Mouse (Mus musculus): ENCODE results near the gene Zdhhc8. TPM values are rescaled to one million over a fixed set of nuclear protein-coding genes. Genes with fewer than 3 reads are reported as not detected.
A peak's percentile ranks its signal among the peaks of the same experiment; 100 is the strongest.

Zdhhc8 gene
- polyA plus RNA-seq, 1 experiment from 2014 or later: 9.3 TPM

DNA sequence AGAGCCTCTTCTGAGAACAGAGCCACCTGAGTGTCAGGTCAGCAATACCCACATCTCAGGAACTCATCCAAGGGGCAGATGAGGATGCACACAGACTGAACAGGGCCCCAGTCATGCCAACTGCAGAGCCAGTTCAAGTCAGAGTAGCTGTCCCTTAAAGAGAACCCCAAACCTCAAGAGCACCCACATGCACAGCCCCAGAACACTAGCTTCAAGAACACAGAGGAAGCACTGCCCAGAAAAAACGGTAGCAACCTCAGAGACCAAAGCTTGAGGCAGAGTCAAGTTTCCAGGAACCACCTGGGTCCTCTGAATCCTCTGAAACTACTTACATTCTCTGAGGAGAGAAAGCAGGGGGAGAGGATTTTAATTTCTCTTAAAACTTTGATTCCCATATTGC lies 1.5 kb downstream of the Zdhhc8 start:
- Histone ChIP-seq H3K9me3 (ENCODE audit: control insufficient read depth, low read length) (no peaks in the 10 kb centered on the region), H3K4me3 (ENCODE audit: low read length) (no peak overlapping the region), H3K4me1 (replicated peaks; ENCODE audit: control insufficient read depth, insufficient read depth, low read length) (peaks cover 20% of the 10 kb centered on the region), H3K9ac (ENCODE audit: low read length) (peak overlapping the region; percentile 90; the same call in 1 of the 2 replicates), H3K27ac (ENCODE audit: low read length) (no peak overlapping the region), H3K4me2 (ENCODE audit: low read depth, low read length) (peak overlapping the region; percentile 87; the same call in 1 of the 2 replicates), H3K36me3 (ENCODE audit: control insufficient read depth, insufficient read depth, low read length) (peaks cover 9% of the 10 kb centered on the region), H3K27me3 (ENCODE audit: control insufficient read depth, insufficient read depth, low read depth, low read length) (no peaks in the 10 kb centered on the region)
- ATAC-seq (ENCODE audit: low read depth): no peak
- WGBS: 39% methylated on average over 1 of the region's 1 CpGs

DNA sequence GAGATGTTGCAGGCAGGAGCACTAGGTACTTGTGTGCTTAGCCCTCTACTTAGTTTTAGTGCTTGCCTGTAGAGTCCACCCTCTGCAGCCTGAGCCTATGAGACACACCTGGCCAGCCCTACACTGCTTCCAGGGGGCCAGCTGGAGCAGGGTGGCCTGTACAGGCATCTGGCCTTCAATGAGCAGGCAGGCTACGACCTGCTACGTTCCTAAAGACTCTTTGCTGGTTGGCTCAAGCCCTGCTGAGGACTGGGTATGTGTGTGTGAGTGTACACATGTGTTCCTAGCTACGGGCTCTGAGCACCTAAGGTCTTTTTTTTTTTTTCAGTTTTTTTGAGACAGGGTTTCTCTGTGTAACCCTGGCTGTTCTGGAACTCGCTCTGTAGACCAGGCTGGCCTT lies 3.5 kb downstream of the Zdhhc8 start:
- no peak overlapping the region for H3K9ac ChIP-seq (ENCODE audit: low read length)
- no peaks in the 10 kb centered on the region for H3K27me3 ChIP-seq (ENCODE audit: control insufficient read depth, insufficient read depth, low read depth, low read length)
- no peak overlapping the region for H3K4me2 ChIP-seq (ENCODE audit: low read depth, low read length)
- no peak overlapping the region for H3K27ac ChIP-seq (ENCODE audit: low read length)
- H3K4me3 ChIP-seq (ENCODE audit: low read length): no peak overlapping the region
- WGBS: 76% methylated on average over 4 of the region's 4 CpGs
- H3K36me3 ChIP-seq (ENCODE audit: control insufficient read depth, insufficient read depth, low read length): peaks cover 11% of the 10 kb centered on the region
- H3K9me3 ChIP-seq (ENCODE audit: control insufficient read depth, low read length): no peaks in the 10 kb centered on the region
- ATAC-seq (ENCODE audit: low read depth): no peak
- peaks cover 20% of the 10 kb centered on the region for H3K4me1 ChIP-seq (replicated peaks; ENCODE audit: control insufficient read depth, insufficient read depth, low read length)

DNA sequence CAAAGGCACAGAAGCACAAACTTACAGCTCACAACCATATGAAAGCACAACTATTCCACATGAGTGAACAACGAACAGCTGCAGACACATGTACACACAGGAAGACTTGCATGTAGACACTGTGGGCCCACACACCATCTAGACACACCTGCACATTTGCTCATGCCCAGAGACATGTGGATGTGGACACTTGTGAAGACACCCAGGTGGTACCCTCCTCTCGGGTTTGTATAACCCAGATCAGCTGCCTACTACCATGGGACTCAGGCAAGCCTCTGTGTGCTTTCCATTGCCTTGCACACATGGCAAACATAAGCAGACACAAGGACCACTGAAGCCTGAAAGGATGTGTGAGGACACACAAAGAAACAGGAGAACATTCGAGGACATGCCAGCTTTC lies 3.9 kb downstream of the Zdhhc8 start:
- ATAC-seq (ENCODE audit: low read depth): no peak
- Histone ChIP-seq H3K4me3 (ENCODE audit: low read length) (no peak overlapping the region), H3K9ac (ENCODE audit: low read length) (no peak overlapping the region), H3K4me2 (ENCODE audit: low read depth, low read length) (no peak overlapping the region), H3K4me1 (replicated peaks; ENCODE audit: control insufficient read depth, insufficient read depth, low read length) (peaks cover 19% of the 10 kb centered on the region), H3K27me3 (ENCODE audit: control insufficient read depth, insufficient read depth, low read depth, low read length) (no peaks in the 10 kb centered on the region), H3K36me3 (ENCODE audit: control insufficient read depth, insufficient read depth, low read length) (peaks cover 15% of the 10 kb centered on the region), H3K27ac (ENCODE audit: low read length) (no peak overlapping the region), H3K9me3 (ENCODE audit: control insufficient read depth, low read length) (no peaks in the 10 kb centered on the region)
- 77% methylated on average over 3 of the region's 3 CpGs for WGBS

DNA sequence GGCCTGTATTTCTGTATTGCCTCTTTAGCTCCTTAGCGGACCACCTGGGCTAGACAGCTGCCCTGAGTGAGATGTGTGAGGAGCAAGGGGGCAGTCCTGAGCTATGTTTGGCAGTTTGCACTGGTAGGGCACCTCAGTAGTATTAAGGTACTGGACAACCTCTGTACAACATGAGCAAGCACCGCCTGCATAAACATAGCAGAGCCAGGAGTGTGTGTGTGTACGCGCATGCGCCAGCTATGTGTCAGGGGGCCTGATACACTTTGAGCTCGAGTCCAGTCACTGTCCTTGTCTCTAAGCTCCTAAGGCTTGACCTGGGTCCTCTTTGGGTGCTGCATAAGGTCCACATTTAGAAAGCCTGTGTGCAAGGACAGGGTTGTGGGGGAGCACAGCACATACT lies 4.3 kb downstream of the Zdhhc8 start:
- Histone ChIP-seq H3K4me3 (ENCODE audit: low read length) (no peak overlapping the region), H3K4me1 (replicated peaks; ENCODE audit: control insufficient read depth, insufficient read depth, low read length) (peaks cover 16% of the 10 kb centered on the region), H3K27ac (ENCODE audit: low read length) (no peak overlapping the region), H3K36me3 (ENCODE audit: control insufficient read depth, insufficient read depth, low read length) (peaks cover 16% of the 10 kb centered on the region), H3K27me3 (ENCODE audit: control insufficient read depth, insufficient read depth, low read depth, low read length) (no peaks in the 10 kb centered on the region), H3K9ac (ENCODE audit: low read length) (no peak overlapping the region), H3K4me2 (ENCODE audit: low read depth, low read length) (no peak overlapping the region), H3K9me3 (ENCODE audit: control insufficient read depth, low read length) (no peaks in the 10 kb centered on the region)
- no peak for ATAC-seq (ENCODE audit: low read depth)
- WGBS: 75% methylated on average over 6 of the region's 6 CpGs

DNA sequence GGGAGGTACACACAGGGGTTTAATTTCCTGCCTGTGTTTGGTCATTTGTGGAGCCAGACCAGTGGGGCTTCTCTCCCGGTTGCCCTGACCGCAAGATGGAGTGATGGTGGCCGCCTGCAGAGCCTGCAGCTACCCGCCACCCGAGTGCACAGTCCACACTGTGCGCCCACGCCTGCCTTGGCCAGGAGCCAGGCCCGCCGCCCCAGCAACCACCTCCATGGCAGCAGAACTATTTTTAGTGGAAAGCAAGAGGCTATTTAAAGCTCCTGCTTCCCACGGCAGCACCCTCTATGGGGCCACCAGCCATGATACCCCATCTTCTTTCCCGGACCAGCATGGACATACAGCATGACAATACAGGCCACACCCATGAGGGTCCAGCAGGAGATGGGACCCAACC lies 5.3 kb downstream of the Zdhhc8 start:
- peaks cover 21% of the 10 kb centered on the region for H3K36me3 ChIP-seq (ENCODE audit: control insufficient read depth, insufficient read depth, low read length)
- H3K4me3 ChIP-seq (ENCODE audit: low read length): no peak overlapping the region
- 49% methylated on average over 11 of the region's 11 CpGs for WGBS
- H3K4me1 ChIP-seq (replicated peaks; ENCODE audit: control insufficient read depth, insufficient read depth, low read length): peaks cover 16% of the 10 kb centered on the region
- H3K4me2 ChIP-seq (ENCODE audit: low read depth, low read length): no peak overlapping the region
- no peak for ATAC-seq (ENCODE audit: low read depth)
- H3K9ac ChIP-seq (ENCODE audit: low read length): no peak overlapping the region
- no peak overlapping the region for H3K27ac ChIP-seq (ENCODE audit: low read length)
- no peaks in the 10 kb centered on the region for H3K27me3 ChIP-seq (ENCODE audit: control insufficient read depth, insufficient read depth, low read depth, low read length)
- no peaks in the 10 kb centered on the region for H3K9me3 ChIP-seq (ENCODE audit: control insufficient read depth, low read length)

DNA sequence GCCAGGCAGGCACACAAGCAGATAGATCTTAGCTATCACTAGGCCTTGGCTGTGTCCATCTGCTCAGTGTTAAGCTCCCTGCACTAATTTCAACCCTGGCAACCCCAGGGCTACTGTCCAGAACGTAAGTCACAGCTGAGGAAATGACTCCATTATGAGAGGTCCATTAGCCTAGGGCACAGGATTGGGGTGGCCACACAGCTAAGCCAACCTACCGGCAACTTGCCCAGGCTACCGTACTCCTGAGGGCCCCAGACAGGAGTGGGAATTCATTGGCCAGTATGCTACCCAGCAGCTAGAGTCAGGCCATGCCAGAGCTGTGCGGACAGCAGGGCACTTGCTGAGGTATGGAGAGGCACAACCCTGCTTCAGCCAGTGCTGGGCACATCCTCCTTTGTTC lies 6.1 kb downstream of the Zdhhc8 start:
- H3K9ac ChIP-seq (ENCODE audit: low read length): no peak overlapping the region
- no peak for ATAC-seq (ENCODE audit: low read depth)
- 86% methylated on average over 4 of the region's 4 CpGs for WGBS
- H3K36me3 ChIP-seq (ENCODE audit: control insufficient read depth, insufficient read depth, low read length): peaks cover 26% of the 10 kb centered on the region
- H3K4me3 ChIP-seq (ENCODE audit: low read length): no peak overlapping the region
- peaks cover 12% of the 10 kb centered on the region for H3K4me1 ChIP-seq (replicated peaks; ENCODE audit: control insufficient read depth, insufficient read depth, low read length)
- H3K9me3 ChIP-seq (ENCODE audit: control insufficient read depth, low read length): no peaks in the 10 kb centered on the region
- no peak overlapping the region for H3K27ac ChIP-seq (ENCODE audit: low read length)
- H3K4me2 ChIP-seq (ENCODE audit: low read depth, low read length): no peak overlapping the region
- H3K27me3 ChIP-seq (ENCODE audit: control insufficient read depth, insufficient read depth, low read depth, low read length): no peaks in the 10 kb centered on the region

DNA sequence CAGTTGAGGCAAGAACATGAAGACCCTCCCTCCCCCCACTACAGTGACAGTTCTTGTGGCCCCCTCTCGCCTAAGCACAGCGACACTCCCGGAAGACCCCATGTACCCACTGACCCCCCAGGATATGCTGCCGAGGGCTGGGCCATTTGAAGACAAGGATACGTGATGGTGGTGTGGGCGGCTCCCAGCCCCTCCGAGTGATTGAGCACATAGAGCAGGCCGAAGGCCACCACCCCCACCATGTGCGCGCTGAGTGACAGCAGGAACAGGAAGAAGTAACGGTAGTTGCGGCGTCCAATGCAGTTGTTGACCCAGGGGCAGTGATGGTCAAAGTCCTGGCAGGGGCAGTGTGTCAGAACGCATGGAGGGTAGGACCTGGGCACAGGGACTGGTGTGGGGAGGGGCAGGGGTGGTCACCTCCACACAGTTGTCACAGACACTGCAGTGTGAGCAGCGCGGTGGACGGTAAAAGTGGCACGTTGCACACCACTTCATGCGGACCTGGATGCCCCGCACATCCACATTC lies 7.0 kb downstream of the Zdhhc8 start:
- H3K27ac ChIP-seq (ENCODE audit: low read length): no peak overlapping the region
- no peaks in the 10 kb centered on the region for H3K27me3 ChIP-seq (ENCODE audit: control insufficient read depth, insufficient read depth, low read depth, low read length)
- H3K4me1 ChIP-seq (replicated peaks; ENCODE audit: control insufficient read depth, insufficient read depth, low read length): peaks cover 6% of the 10 kb centered on the region
- 88% methylated on average over 20 of the region's 20 CpGs for WGBS
- H3K9ac ChIP-seq (ENCODE audit: low read length): no peak overlapping the region
- no peak for ATAC-seq (ENCODE audit: low read depth)
- no peaks in the 10 kb centered on the region for H3K9me3 ChIP-seq (ENCODE audit: control insufficient read depth, low read length)
- H3K4me2 ChIP-seq (ENCODE audit: low read depth, low read length): no peak overlapping the region
- no peak overlapping the region for H3K4me3 ChIP-seq (ENCODE audit: low read length)
- peaks cover 35% of the 10 kb centered on the region for H3K36me3 ChIP-seq (ENCODE audit: control insufficient read depth, insufficient read depth, low read length)

DNA sequence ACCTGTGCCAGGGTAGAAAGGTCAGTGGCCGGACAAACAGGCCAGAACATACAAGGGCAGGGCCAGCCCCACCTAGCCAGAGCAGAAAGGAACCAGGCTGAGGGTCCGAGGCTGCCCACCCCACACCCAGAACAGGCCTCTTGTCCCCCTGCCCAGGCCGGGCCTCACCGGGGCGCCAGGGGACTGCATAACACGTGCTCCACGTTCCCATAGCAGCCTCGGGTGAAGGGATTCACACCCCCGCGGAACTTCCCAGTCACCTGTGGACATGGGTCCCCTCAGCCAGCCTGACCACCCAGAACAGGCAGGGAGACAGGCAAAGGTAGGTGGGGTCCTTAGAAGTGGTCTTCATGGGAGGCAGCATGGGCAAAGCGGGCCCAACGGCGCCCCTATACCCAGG lies 7.7 kb downstream of the Zdhhc8 start:
- no peak overlapping the region for H3K27ac ChIP-seq (ENCODE audit: low read length)
- no peak overlapping the region for H3K4me2 ChIP-seq (ENCODE audit: low read depth, low read length)
- H3K4me3 ChIP-seq (ENCODE audit: low read length): no peak overlapping the region
- WGBS: 93% methylated on average over 13 of the region's 13 CpGs
- H3K9ac ChIP-seq (ENCODE audit: low read length): no peak overlapping the region
- no peak for ATAC-seq (ENCODE audit: low read depth)
- no peaks in the 10 kb centered on the region for H3K27me3 ChIP-seq (ENCODE audit: control insufficient read depth, insufficient read depth, low read depth, low read length)
- no peaks in the 10 kb centered on the region for H3K9me3 ChIP-seq (ENCODE audit: control insufficient read depth, low read length)
- peaks cover 38% of the 10 kb centered on the region for H3K36me3 ChIP-seq (ENCODE audit: control insufficient read depth, insufficient read depth, low read length)
- peaks cover 6% of the 10 kb centered on the region for H3K4me1 ChIP-seq (replicated peaks; ENCODE audit: control insufficient read depth, insufficient read depth, low read length)

DNA sequence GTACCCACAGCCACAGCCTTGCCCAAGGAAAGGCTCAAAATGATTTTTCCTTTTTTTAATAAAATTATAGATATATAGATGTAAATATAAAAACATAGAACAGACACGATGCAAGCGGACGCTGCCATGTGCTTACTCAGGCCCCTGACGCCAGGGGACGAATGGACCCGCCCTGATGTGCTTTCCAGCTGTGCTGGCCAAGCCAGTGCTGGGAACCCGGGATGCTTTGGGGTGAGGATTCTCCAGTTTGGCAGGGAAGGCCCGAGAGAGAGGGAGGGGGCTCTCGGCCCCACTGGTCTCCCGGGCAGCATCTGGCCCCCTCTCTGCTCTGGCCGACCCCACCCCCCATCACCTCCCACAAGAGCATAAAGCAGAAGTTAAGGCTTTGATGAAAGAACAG lies 12.7 kb downstream of the Zdhhc8 start:
- H3K4me2 ChIP-seq (ENCODE audit: low read depth, low read length): no peak overlapping the region
- H3K27ac ChIP-seq (ENCODE audit: low read length): no peak overlapping the region
- H3K27me3 ChIP-seq (ENCODE audit: control insufficient read depth, insufficient read depth, low read depth, low read length): no peaks in the 10 kb centered on the region
- H3K4me3 ChIP-seq (ENCODE audit: low read length): no peak overlapping the region
- no peaks in the 10 kb centered on the region for H3K9me3 ChIP-seq (ENCODE audit: control insufficient read depth, low read length)
- H3K9ac ChIP-seq (ENCODE audit: low read length): no peak overlapping the region
- 75% methylated on average over 11 of the region's 11 CpGs for WGBS
- ATAC-seq (ENCODE audit: low read depth): no peak
- peaks cover 32% of the 10 kb centered on the region for H3K36me3 ChIP-seq (ENCODE audit: control insufficient read depth, insufficient read depth, low read length)
- peaks cover 9% of the 10 kb centered on the region for H3K4me1 ChIP-seq (replicated peaks; ENCODE audit: control insufficient read depth, insufficient read depth, low read length)

DNA sequence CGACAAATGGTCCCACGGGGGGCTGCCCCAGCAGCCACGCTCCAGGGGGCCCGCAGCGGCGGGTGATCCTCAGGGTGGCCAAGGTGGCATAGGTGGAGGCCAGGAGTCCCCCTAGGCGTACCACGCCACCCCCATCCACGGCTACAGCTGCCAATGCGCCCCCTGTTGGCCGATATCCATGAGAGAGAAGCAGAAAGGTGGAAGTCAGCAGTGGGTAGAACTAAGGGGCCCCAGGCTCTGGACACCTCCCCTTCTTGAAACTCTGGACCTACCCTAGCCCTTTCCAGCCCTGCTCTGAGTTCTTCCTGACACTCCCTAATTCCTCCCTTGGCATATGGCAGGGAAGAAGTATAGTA lies 13.4 kb downstream of the Zdhhc8 start:
- no peak for ATAC-seq (ENCODE audit: low read depth)
- Histone ChIP-seq H3K4me1 (replicated peaks; ENCODE audit: control insufficient read depth, insufficient read depth, low read length) (peaks cover 9% of the 10 kb centered on the region), H3K9ac (ENCODE audit: low read length) (no peak overlapping the region), H3K4me2 (ENCODE audit: low read depth, low read length) (no peak overlapping the region), H3K27me3 (ENCODE audit: control insufficient read depth, insufficient read depth, low read depth, low read length) (no peaks in the 10 kb centered on the region), H3K4me3 (ENCODE audit: low read length) (no peak overlapping the region), H3K36me3 (ENCODE audit: control insufficient read depth, insufficient read depth, low read length) (peaks cover 27% of the 10 kb centered on the region), H3K27ac (ENCODE audit: low read length) (no peak overlapping the region), H3K9me3 (ENCODE audit: control insufficient read depth, low read length) (no peaks in the 10 kb centered on the region)
- WGBS: 73% methylated on average over 11 of the region's 11 CpGs
